Mouse (Mus musculus): Measurements from ENCODE around the gene Magea3.
"Not testable (repeated sequence)": the region's sequence is repeated elsewhere in the genome, so short reads cannot be mapped to it uniquely, and the experiment has no call there.

The Magea3 gene

DNA sequence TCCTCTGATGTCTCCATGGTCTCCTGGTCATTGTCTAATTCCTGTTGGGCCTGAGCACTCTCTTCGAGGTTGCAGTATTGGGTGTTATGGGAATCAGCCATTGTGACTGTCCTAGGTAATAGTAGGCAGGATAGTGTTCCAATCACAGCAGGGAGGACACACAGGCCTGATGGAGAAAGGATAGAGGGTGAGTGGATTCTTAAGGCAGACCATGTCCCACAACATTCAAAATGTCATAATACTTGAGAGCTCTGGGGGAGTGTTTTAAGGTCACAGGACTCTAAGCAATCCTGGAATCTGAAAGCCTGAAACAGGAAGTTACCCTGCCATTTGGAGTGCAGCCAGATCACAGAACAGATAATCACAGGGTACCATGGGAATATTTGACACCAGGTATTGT is at the start of gene Magea3:
Gene Magea3, minus strand, starts transcription at position 101 of the 400 bp plus-strand sequence.
- H3K36me3 ChIP-seq (ENCODE audit: control insufficient read depth, insufficient read depth, low read length, poor library complexity, severe bottlenecking); DNase-seq (ENCODE audit: low read depth, low spot score); H3K27me3 ChIP-seq (ENCODE audit: control insufficient read depth, insufficient read depth, low read length, poor library complexity, severe bottlenecking): not testable (repeated sequence)

DNA sequence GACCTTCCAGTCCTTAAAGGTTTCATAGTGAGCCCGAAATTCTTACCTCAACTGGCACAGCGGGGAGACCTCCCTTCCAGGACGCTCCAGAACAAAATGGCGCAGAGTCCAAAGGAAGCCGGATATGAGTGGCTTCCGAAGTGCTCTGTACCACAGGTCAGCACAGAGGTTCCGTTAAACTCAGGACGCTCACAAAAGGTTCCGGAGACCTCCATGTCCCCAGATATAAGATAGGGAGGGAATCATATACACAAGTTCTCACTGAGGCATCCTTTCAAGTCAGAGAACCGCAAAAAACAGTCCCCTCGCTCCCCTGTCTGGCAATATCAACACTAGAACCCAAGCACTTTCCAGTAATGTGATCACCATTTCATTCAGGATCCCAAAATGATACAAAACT is 46.4 kb upstream of the Magea3 start, which contains the start of gene Magea8:
Gene Magea8, minus strand, starts transcription at position 101 of the 400 bp plus-strand sequence.
- not testable (repeated sequence) for H3K36me3 ChIP-seq (ENCODE audit: control insufficient read depth, insufficient read depth, low read length, poor library complexity, severe bottlenecking); DNase-seq (ENCODE audit: low read depth, low spot score)

DNA sequence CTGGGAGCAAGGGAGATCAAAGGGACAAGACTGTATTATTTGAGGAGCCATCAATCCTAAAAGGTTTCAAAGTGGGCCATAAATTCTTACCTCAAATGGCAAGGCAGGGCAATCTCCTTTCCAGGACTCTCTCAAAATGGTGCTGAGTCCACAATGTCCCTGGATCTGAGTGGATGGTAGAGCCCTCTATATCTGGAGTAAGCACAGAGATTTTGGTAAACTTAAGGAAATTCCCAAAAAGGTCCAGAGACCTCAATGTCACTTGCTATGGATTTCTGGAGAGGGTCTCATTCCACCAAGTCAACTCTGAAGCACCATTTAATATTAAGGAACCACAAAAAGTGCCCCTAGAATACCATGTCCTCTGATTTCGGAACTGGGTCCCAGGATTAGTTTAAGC is 13.4 kb downstream of the Magea3 start, which contains the start of gene Magea6:
Gene Magea6, minus strand, starts transcription at position 101 of the 400 bp plus-strand sequence.
- H3K36me3 ChIP-seq (ENCODE audit: control insufficient read depth, insufficient read depth, low read length, poor library complexity, severe bottlenecking); DNase-seq (ENCODE audit: low read depth, low spot score); H3K27me3 ChIP-seq (ENCODE audit: control insufficient read depth, insufficient read depth, low read length, poor library complexity, severe bottlenecking): not testable (repeated sequence)

More for the DNA sequence above, 46.4 kb upstream of the Magea3 start, which contains the start of gene Magea8:
- not testable (repeated sequence) for H3K27me3 ChIP-seq (ENCODE audit: control insufficient read depth, insufficient read depth, low read length, poor library complexity, severe bottlenecking)

All from splenic B cell, adult 2 months (primary cell).